Mouse (Mus musculus): Measurements from ENCODE around the gene Olfr692.

DNA sequence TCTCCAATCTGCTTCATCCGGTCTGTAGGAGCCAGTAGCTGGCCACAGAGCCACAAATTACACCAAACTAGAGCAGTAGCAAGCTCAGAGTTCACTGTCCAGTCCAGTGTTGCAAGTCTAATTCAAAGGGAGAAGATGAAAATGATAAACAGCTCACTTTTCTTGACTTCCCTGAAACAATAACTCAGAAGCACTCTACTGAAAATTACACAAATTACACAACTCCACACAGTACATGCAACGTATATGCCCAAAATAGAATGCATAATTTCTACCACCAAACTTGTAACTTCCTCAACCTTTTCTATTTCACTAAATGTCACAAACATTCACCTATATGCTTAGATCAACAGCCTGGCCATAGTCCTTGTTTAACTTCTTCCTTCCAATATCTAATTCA lies 22.2 kb downstream of the Olfr692 start:
- TF ChIP-seq POLR2A (IDR thresholded peaks at IDR 0.05; ENCODE audit: insufficient read depth, low read length) (no peak), CTCF (IDR thresholded peaks at IDR 0.05; ENCODE audit: low read depth, low read length) (no peak), EP300 (IDR thresholded peaks at IDR 0.05; ENCODE audit: insufficient read depth, low read depth, low read length) (no peak)
